Mouse (Mus musculus) intestine, embryonic 14.5 days (tissue): ENCODE results near the gene Nos2. TPM values are rescaled to one million over a fixed set of nuclear protein-coding genes. Genes with fewer than 3 reads are reported as not detected.

Source experiments
- ATAC-seq: fragments of 200-750 bp; cut with Nextera tagmentation; replicated peaks from 2 replicates; pipeline ENCODE4 v1.8.0; 2017; ENCODE audit warnings: low read depth, moderate number of reproducible peaks, moderate TSS enrichment, moderate library complexity; ENCODE audit not compliant: low FRiP score, low TSS enrichment
- DNase-seq: peaks from one replicate; pipeline ENCODE4 v3.0.0-alpha.2; 2018; ENCODE audit warnings: low spot score
- H3K27ac ChIP-seq: fragments of 300-500 bp; sonication (generic); 2 replicates; pipeline ENCODE4 v1.5.1; 2014; ENCODE audit warnings: low read depth, mild to moderate bottlenecking, control low read depth
- H3K27me3 ChIP-seq: fragments of 300-500 bp; sonication (generic); replicated peaks from 2 replicates; pipeline ENCODE4 v1.6.1; 2014; ENCODE audit warnings: low read length, control low read depth; ENCODE audit not compliant: control insufficient read depth, insufficient read depth
- H3K36me3 ChIP-seq: fragments of 300-500 bp; sonication (generic); 2 replicates; pipeline ENCODE4 v1.6.1; 2014; ENCODE audit warnings: low read length, control low read depth; ENCODE audit not compliant: control insufficient read depth, insufficient read depth
- H3K4me1 ChIP-seq: fragments of 300-500 bp; sonication (generic); replicated peaks from 2 replicates; pipeline ENCODE4 v1.6.1; 2014; ENCODE audit warnings: low read length, control low read depth, mixed read lengths; ENCODE audit not compliant: control insufficient read depth, insufficient read depth
- H3K4me2 ChIP-seq: fragments of 300-500 bp; sonication (generic); 2 replicates; pipeline ENCODE4 v1.6.1; 2014; ENCODE audit warnings: low read length
- H3K4me3 ChIP-seq: fragments of 300-500 bp; sonication (generic); 2 replicates; pipeline ENCODE4 v1.5.1; 2014; ENCODE audit warnings: low read depth, low read length, control low read depth, mixed read lengths
- H3K9ac ChIP-seq: fragments of 300-500 bp; sonication (generic); 2 replicates; pipeline ENCODE4 v1.6.1; 2014; ENCODE audit warnings: mild to moderate bottlenecking, low read length
- H3K9me3 ChIP-seq: fragments of 300-500 bp; sonication (generic); 2 replicates; pipeline ENCODE4 v1.6.1; 2016; ENCODE audit warnings: low read length, control low read depth; ENCODE audit not compliant: control insufficient read depth
- WGBS: fragments of 180-500 bp; shearing (Covaris S2); extraction: QIAGEN DNeasy Blood & Tissue Kit; methylation state at CpG from one replicate; pipeline ENCODE4 v1.1.7; 2014; 5-methylcytosine and 5-hydroxymethylcytosine counted together
- polyA plus RNA-seq: library from polyadenylated mRNA; unstranded; fragments of >200 nt; fragmentation: Nextera tagmentation; extraction: Ambion mirVana; gene quantifications from 2 replicates; pipeline ENCODE4 v1.2.1, GENCODE M21; 2014

Nos2 gene
- polyA plus RNA-seq, 1 experiment from 2014 or later: 1.2 TPM

GRCm38 (mm10) chr11:78935178-78935577, 14.6 kb downstream of the Nos2 start:
- DNase-seq: no peak
- WGBS: 81% methylated on average over 6 of the region's 6 CpGs

GRCm38 (mm10) chr11:78943083-78943482, 22.5 kb downstream of the Nos2 start:
- DNase-seq: no peak
- no peak for ATAC-seq
- Histone ChIP-seq H3K27me3 (no peaks in the 10 kb centered on the region), H3K9me3 (no peaks in the 10 kb centered on the region), H3K4me2 (no peak overlapping the region), H3K36me3 (no peaks in the 10 kb centered on the region), H3K9ac (no peak overlapping the region), H3K4me1 (no peaks in the 10 kb centered on the region), H3K27ac (no peak overlapping the region), H3K4me3 (no peak overlapping the region)
- 90% methylated on average over 1 of the region's 1 CpGs for WGBS

More at GRCm38 (mm10) chr11:78935178-78935577, 14.6 kb downstream of the Nos2 start:
- H3K4me3 ChIP-seq: no peak overlapping the region
- H3K27me3 ChIP-seq: no peaks in the 10 kb centered on the region
- no peak for ATAC-seq
- no peak overlapping the region for H3K4me2 ChIP-seq
- H3K27ac ChIP-seq: no peak overlapping the region
- H3K9ac ChIP-seq: no peak overlapping the region
- H3K36me3 ChIP-seq: no peaks in the 10 kb centered on the region
- H3K9me3 ChIP-seq: no peaks in the 10 kb centered on the region
- H3K4me1 ChIP-seq: no peaks in the 10 kb centered on the region

GRCm38 (mm10) chr11:78950365-78950764, 29.8 kb downstream of the Nos2 start:
- Histone ChIP-seq H3K27me3 (no peaks in the 10 kb centered on the region; the same call in none of the 2 replicates), H3K4me1 (no peaks in the 10 kb centered on the region), H3K27ac (no peak overlapping the region), H3K9me3 (no peaks in the 10 kb centered on the region), H3K4me2 (no peak overlapping the region), H3K4me3 (no peak overlapping the region), H3K9ac (no peak overlapping the region), H3K36me3 (no peaks in the 10 kb centered on the region)
- WGBS: 78% methylated on average over 8 of the region's 8 CpGs
- ATAC-seq (no peak), DNase-seq (no peak)

GRCm38 (mm10) chr11:78952467-78952866, 31.9 kb downstream of the Nos2 start:
- Histone ChIP-seq H3K36me3 (no peaks in the 10 kb centered on the region), H3K27ac (no peak overlapping the region), H3K9ac (no peak overlapping the region), H3K9me3 (no peaks in the 10 kb centered on the region), H3K4me1 (no peaks in the 10 kb centered on the region), H3K4me3 (no peak overlapping the region), H3K4me2 (0 out of 2 replicates have a peak overlapping the region, but pooled peaks have one; percentile 1), H3K27me3 (no peaks in the 10 kb centered on the region; the same call in none of the 2 replicates)
- no peak for ATAC-seq
- DNase-seq: peak; percentile 93
- WGBS: 8% methylated on average over 17 of the region's 17 CpGs

- DNase-seq: peak; percentile 89
- no peaks in the 10 kb centered on the region for H3K4me1 ChIP-seq
- ATAC-seq: no peak
- H3K9me3 ChIP-seq: no peaks in the 10 kb centered on the region
- 6% methylated on average over 7 of the region's 7 CpGs for WGBS
- H3K27me3 ChIP-seq: no peaks in the 10 kb centered on the region; the same call in none of the 2 replicates
- no peak overlapping the region for H3K9ac ChIP-seq
- no peak overlapping the region for H3K4me3 ChIP-seq
- H3K4me2 ChIP-seq: no peak overlapping the region
- H3K27ac ChIP-seq: no peak overlapping the region
- H3K36me3 ChIP-seq: no peaks in the 10 kb centered on the region
Measured at GRCm38 (mm10) chr11:78956260-78956659, 35.7 kb downstream of the Nos2 start.

- no peak for ATAC-seq
- no peak for DNase-seq
Measured at GRCm38 (mm10) chr11:78959367-78959766, 38.8 kb downstream of the Nos2 start.

GRCm38 (mm10) chr11:78959841-78960520, 39.4 kb downstream of the Nos2 start:
- no peaks in the 10 kb centered on the region for H3K9me3 ChIP-seq
- H3K9ac ChIP-seq: no peak overlapping the region
- no peak overlapping the region for H3K4me2 ChIP-seq
- ATAC-seq: no peak
- no peak for DNase-seq
- H3K27ac ChIP-seq: no peak overlapping the region
- 65% methylated on average over 5 of the region's 5 CpGs for WGBS
- H3K4me3 ChIP-seq: no peak overlapping the region
- H3K36me3 ChIP-seq: no peaks in the 10 kb centered on the region
- no peaks in the 10 kb centered on the region for H3K4me1 ChIP-seq
- H3K27me3 ChIP-seq: no peaks in the 10 kb centered on the region

More at GRCm38 (mm10) chr11:78959367-78959766, 38.8 kb downstream of the Nos2 start:
- Histone ChIP-seq H3K36me3 (no peaks in the 10 kb centered on the region), H3K27me3 (no peaks in the 10 kb centered on the region), H3K4me3 (no peak overlapping the region), H3K4me1 (no peaks in the 10 kb centered on the region), H3K9me3 (no peaks in the 10 kb centered on the region), H3K9ac (no peak overlapping the region), H3K4me2 (no peak overlapping the region), H3K27ac (no peak overlapping the region)
- WGBS: 74% methylated on average over 8 of the region's 8 CpGs

GRCm38 (mm10) chr11:78961221-78961620, 40.6 kb downstream of the Nos2 start:
- Histone ChIP-seq H3K36me3 (no peaks in the 10 kb centered on the region), H3K4me3 (no peak overlapping the region), H3K4me2 (no peak overlapping the region), H3K27ac (no peak overlapping the region), H3K27me3 (no peaks in the 10 kb centered on the region), H3K9me3 (no peaks in the 10 kb centered on the region), H3K9ac (no peak overlapping the region), H3K4me1 (no peaks in the 10 kb centered on the region)
- WGBS: 65% methylated on average over 5 of the region's 5 CpGs
- DNase-seq: no peak
- no peak for ATAC-seq

GRCm38 (mm10) chr11:78967371-78967770, 46.8 kb downstream of the Nos2 start:
- Histone ChIP-seq H3K27me3 (no peaks in the 10 kb centered on the region), H3K9me3 (no peaks in the 10 kb centered on the region), H3K27ac (no peak overlapping the region), H3K4me1 (no peaks in the 10 kb centered on the region), H3K4me3 (no peak overlapping the region), H3K36me3 (no peaks in the 10 kb centered on the region), H3K9ac (no peak overlapping the region), H3K4me2 (no peak overlapping the region)
- ATAC-seq (0 out of 2 replicates have a peak, but pooled peaks have one; percentile 33), DNase-seq (peak; percentile 70)
- 25% methylated on average over 4 of the region's 4 CpGs for WGBS
